Mouse (Mus musculus) spleen, postnatal 14 days (tissue): ENCODE results near the gene Card9.
A peak's percentile ranks its signal among the peaks of the same experiment; 100 is the strongest.

Source experiments
- DNase-seq, 2 experiments: peaks; one replicate each; pipeline ENCODE4 v3.0.0; 2021 to 2022; ENCODE audit warnings: low spot score in 2 of 2

The Card9 gene

GRCm38 (mm10) chr2:26327852-26328251 lies 32.9 kb downstream of the Card9 start:
- DNase-seq = no peak

DNA sequence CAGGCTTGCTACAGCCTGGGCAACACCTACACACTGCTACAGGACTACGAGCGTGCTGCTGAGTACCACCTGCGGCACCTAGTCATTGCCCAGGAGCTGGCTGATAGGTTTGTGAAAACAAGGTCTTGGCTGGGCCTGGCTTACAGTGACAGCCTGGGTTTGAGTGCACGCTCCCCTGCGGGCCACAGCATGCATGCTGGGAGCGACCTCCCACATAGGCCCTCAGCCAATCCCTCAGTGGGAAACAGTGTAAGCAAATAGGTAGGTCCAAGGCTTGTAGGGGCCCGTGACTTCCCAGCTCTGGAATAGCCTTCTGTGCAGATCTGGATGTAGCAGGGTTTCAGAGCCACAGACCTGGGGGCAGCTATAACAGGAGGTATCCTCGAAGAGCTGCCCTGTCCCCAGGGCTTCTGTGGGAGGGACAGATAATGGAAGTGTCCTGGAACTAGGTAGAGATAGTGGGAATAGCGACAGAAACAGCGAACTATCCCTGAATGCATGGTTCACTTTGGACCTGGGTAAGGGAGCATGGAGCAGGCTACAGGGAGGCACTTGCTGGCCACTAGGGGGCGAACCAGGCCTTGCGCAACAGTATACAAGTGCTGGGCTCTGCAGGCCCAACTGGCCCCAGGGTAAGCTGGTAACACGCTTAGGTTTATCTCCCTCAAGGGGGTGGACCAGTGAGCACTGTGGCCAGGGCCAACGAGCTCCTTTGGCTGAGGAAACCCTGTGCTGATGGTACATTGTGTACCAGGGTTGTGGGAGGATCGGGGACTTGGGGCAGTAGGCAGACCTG lies 35.1 kb downstream of the Card9 start:
- DNase-seq = peak; percentile 26 to 45

GRCm38 (mm10) chr2:26324917-26325316 lies 35.8 kb downstream of the Card9 start:
- no peak for DNase-seq

DNA sequence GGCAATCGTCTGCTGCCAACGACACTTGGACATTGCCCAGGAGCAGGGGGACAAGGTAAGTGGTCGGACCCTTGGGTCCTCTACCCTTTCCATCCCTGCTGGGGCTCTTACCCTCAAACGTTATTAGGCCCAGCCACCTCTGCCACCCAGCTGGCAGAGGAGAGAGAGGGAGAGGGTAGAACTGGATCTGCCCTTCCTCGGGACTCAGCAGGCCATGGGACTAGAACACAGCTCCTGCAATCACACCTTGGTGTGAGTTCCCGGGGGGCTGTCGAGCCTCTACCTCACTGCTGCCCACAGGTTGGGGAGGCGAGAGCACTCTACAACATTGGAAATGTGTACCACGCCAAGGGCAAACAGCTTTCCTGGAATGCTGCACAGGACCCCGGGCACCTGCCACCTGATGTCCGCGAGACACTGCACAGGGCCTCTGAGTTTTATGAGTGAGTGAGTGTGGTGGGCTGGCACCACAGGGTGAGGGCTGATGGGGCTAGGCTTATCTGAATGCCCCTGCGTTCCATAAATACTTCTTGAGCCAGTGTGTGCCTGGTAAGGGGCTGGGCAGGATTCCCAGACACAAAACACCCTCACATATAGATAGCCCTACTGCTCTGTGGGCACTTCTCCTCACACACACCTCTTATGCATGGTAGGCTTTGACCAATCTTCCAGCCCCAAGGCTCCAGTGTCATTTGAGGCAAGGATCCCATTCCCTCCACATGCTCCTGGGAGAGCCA lies 37.0 kb downstream of the Card9 start:
- DNase-seq = no peak

DNA sequence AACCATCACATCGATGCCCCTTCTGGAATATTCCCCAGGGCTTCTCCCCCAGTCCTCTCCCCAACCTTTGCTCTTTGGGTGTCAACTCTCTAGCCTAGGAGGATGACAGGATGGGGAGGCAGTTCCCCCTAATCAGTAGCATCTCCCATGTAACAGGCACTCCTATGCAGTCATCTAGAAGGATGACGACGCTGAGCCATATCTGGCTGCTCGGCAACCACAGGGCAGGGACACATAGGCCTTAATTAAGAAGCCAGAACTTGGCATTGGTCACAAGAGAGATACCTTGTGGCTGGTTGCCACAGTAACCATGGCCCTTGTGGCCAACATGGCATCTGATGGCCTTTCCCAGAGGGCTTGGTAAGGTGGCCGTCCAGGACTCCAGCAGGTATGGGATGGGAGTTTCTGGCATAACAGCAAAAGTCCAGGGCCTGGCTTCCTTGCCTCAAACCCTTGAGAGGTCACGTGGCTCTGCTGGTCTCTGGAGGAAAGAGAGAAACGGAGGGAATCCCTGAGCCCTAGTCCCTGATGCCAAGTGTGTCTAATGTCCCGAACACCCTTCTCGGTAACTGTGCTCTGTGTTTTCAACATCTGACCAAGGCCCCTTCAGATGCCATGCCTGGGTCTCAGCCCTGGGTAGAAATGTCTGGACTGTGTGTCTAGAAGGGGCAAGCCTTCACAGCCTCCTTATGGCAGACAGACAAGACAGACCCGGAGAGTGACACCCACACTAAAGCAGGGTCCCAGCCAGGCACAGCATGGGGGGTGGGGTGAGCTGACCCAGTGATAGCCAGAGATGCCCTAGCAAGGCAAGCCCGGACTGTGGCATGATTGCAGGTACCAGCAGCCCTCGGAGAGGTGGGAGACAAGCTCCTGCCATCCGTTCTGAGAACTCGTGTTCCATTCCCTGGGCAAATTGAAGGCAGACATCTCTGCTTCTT lies 40.2 kb downstream of the Card9 start:
- no peak for DNase-seq

DNA sequence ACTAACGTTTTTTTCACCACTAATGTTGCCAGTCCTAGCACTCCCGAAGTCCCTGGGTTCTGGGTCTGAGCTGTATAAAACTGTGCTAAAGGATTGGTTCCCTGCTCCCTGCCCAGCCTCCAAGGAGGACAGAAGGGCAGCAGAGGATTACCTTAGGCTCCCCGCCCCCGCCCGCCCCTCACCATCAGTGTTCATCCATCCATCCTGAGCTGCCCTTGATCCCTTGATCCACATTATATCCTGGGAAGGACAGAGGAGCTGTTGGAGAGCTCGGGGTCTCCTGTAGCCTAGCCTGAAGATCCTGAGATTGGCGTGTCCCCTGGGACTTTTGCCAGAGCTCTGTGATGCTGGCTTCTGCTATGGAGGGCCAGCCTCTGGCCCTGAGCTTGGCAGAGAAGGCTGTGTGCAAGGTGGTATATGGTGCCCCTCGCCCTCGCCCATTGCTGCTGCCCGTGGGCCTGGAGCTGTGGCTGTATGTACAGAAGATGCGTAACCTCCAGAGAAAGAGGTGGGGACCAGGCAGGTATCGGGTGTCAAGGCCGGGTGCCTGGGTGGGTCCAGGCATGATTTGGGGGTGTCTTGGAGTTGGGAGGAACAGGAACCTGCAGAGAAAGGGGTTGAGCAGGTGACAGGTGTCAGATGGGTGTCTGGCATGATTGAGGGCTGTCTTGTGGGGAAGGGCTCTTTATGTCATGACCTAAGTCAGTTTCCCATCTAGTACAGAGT lies 41.0 kb downstream of the Card9 start:
- no peak for DNase-seq

DNA sequence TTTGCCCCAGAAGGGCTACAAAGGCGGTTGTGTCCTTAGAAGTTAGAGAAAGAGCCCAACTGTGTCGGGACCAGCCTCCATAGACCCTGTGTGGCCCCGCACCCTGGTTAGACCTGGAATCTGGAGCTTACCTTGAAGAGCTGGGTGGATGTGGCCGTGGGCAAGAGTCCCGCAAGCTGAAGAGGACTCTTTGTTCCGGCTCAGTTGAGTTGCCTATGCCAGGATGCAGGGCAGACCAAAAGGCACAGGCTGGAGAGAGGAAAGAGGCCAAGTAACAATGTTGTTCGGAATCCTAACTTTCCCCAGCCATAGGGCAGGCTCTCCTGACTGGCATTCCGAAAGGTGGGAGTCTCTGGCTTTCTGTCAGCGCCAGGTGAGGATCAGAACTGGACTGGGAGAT lies 41.6 kb downstream of the Card9 start:
- DNase-seq = no peak

DNA sequence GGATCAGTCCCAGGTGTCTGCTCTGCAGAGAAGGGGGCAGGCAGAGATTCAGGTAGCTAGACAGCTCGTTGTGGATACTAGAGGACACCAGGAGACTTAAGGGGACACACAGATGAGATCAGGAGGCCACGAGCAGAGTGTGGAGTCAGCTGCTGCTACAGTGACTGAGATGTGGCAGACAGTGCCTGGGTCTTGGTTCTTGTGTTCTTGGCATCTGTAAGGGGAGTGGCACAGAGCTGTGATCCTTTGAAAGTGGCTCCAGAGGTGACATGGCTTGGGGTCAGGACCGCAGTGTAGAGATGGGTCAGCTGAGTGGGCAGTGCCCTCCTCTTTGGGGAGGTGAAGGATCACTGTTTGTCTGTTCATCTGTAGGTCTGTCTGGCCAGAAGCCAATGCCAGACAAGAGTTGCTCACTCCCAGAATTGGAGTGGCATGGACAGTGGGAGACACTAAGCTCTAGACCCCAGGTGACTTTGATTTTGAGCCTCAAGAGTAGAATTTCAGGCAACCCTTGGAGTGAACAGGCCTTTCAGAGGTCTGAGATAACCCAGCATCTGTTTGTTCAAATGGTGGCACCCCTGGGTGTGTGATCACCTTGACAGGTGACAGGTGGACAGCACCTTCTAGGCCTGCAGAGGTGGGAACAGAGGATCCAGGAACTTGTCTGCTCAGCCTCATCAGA lies 42.6 kb downstream of the Card9 start:
- DNase-seq = no peak

- DNase-seq = no peak
Observed at GRCm38 (mm10) chr2:26317371-26317770, 43.3 kb downstream of the Card9 start.

GRCm38 (mm10) chr2:26316576-26317246 lies 44.0 kb downstream of the Card9 start:
- no peak for DNase-seq

DNA sequence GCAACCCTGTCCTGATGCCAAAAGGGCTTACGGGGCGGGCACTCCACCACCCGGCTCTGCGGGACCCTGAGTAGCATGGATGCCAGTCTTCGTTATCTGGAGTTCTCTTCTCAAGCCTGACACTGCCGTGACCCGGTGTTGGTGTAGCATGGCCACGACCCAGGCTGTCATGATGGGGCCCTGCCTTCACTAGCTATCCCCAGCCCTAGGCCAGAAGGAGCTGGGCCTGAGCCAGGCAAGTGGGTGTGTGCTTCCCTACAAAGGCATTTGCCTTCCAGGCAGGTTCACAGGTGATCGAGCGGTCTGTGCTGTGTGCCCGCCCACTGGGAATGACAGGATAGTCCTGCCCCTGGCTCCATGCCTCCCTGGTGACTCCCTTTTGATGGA lies 44.8 kb downstream of the Card9 start:
- DNase-seq = no peak

GRCm38 (mm10) chr2:26315072-26315924 lies 45.4 kb downstream of the Card9 start, which contains the start of gene Gpsm1:
Gpsm1 (plus strand) TSS chr2:26315515.
- DNase-seq = peak; percentile 25 to 51

DNA sequence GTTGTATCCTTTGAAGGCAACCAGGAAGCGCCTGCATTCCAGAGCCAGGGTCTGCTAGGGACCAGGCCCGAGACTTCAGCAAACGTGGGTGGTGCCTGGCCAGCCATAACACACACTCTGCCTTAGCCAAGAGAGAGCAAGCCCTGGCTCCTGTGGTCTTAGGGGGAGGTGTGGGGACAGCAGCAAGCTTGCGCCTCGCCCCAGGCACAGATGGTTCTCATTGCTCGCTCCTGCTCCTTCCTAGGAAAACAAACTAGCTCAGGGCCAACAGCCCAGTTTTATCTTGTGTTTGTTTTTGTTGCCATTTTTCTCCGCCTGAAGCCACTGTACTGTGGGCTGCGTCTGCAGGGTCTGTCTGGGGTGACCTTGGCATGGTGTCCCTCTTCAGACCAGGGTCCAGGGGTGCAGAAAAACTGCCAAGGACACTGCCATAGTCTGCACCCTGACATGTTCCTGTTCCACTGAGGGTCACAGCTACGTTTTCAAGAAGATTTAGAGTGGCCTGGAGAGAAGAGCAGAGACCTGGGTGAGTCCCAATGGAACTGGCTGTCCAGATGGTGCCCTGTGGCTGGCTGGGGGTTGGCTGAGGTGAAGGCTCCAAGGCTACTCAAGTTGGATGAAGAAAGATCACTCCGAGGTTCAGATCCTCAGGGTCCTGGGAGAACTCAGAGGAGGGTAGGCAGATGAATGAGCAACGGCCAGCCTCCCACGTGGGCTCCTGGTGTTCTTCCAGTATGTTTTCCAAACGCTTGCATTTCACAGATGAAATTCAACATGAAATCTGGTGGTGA lies 46.2 kb downstream of the Card9 start:
- DNase-seq = no peak

DNA sequence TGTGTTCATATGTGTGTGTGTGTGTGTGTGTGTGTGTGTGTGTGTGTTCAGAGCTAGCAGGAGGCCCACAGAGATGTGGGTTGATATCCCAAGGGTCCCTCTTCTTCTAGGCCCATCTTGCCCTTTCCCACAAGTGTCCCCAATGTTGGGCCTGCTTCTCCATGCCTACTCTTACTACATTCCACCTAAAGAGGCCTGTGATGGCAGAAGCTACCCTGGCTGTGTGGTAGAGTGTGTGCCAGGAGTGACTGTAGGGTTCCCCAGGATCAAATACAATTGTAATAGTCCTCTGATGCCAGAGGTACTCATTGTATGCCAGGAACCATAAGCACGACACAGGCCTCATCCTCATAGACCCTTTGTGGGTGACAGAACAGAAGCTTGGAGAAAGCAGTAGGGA lies 47.3 kb downstream of the Card9 start:
- DNase-seq = no peak

- no peak for DNase-seq
Observed at GRCm38 (mm10) chr2:26312812-26313211, 47.9 kb downstream of the Card9 start.

DNA sequence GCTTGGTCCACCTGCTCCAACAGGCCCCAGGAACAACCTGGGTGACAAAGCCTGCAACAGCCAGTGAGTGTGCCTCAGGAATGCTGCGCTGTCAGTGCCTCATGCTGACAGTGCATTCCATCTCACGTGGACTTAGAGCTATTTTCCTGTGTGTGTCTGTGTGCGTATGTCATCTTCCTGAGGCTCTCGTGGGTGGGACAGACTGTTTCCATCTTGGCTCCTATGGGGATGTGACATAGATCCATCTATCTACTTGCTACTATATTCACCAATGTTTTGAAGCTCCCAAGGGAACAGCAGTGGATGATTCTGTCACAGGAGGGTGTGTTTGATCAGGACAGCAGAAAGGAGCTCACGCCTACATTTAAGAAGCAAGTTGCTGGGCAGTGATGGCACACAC lies 48.8 kb downstream of the Card9 start:
- DNase-seq = no peak

- DNase-seq = no peak
Observed at GRCm38 (mm10) chr2:26309739-26310138, 51.0 kb downstream of the Card9 start.

DNA sequence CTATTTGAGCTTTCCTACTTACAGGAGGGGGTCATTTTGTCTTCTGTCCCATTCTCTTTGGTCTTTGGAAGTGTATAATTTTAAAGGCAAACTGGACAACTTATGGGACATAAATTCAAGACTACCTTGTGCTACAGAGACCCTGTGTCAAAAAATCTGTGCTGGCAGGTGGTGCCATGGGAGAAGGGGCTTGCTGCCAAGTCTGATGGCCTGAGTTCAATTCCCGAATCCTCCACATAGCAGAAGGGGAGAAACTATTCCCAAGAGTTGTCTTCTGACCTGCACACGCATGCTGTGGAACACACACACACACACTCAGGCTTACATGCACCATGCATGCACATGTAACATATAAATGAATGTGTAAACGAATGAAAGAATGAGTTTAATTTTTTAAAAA lies 54.0 kb downstream of the Card9 start:
- no peak for DNase-seq

- DNase-seq = no peak
Observed at GRCm38 (mm10) chr2:26305555-26305954, 55.2 kb downstream of the Card9 start.
